Mouse (Mus musculus) forebrain, embryonic 14.5 days (tissue): Measurements from ENCODE around the gene Olfr1414. TPM values are rescaled to one million over a fixed set of nuclear protein-coding genes. Genes with fewer than 3 reads are reported as not detected.
"Not testable (repeated sequence)": the region's sequence is repeated elsewhere in the genome, so short reads cannot be mapped to it uniquely, and the experiment has no call there.

Source experiments
- ATAC-seq: fragments of 200-750 bp; cut with Nextera tagmentation; 2 replicates; pipeline ENCODE4 v1.8.0; 2017; ENCODE audit warnings: mild to moderate bottlenecking, moderate library complexity
- DNase-seq: peaks from one replicate; pipeline ENCODE4 v3.0.0-alpha.2; 2015; ENCODE audit warnings: low spot score
- H3K27ac ChIP-seq: fragments of 300-500 bp; sonication (generic); 2 replicates; pipeline ENCODE4 v1.5.1; 2014; ENCODE audit warnings: low read depth, mild to moderate bottlenecking, control low read depth, low read length, moderate library complexity
- H3K27me3 ChIP-seq: fragments of 300-500 bp; sonication (generic); replicated peaks from 2 replicates; pipeline ENCODE4 v1.6.1; 2014; ENCODE audit warnings: low read length, control low read depth, mixed read lengths; ENCODE audit not compliant: control insufficient read depth, insufficient read depth
- H3K36me3 ChIP-seq: fragments of 300-500 bp; sonication (generic); 2 replicates; pipeline ENCODE4 v1.6.1; 2014; ENCODE audit warnings: low read length, control low read depth; ENCODE audit not compliant: control insufficient read depth, insufficient read depth
- H3K4me1 ChIP-seq: fragments of 300-500 bp; sonication (generic); 2 replicates; pipeline ENCODE4 v1.6.1; 2014; ENCODE audit warnings: antibody characterized with exemption, low read length, control low read depth; ENCODE audit not compliant: control insufficient read depth, insufficient read depth
- H3K4me2 ChIP-seq: fragments of 300-500 bp; sonication (generic); 2 replicates; pipeline ENCODE4 v1.6.1; 2014; ENCODE audit warnings: mild to moderate bottlenecking, control low read depth, low read length
- H3K4me3 ChIP-seq: fragments of 300-500 bp; sonication (generic); 2 replicates; pipeline ENCODE4 v1.5.1; 2014; ENCODE audit warnings: low read depth, low read length, control low read depth
- H3K9ac ChIP-seq: fragments of 300-500 bp; sonication (generic); 2 replicates; pipeline ENCODE4 v1.6.1; 2014; ENCODE audit warnings: mild to moderate bottlenecking, low read length, control low read depth, moderate library complexity
- H3K9me3 ChIP-seq: fragments of 300-500 bp; sonication (generic); replicated peaks from 2 replicates; pipeline ENCODE4 v1.6.1; 2016; ENCODE audit warnings: low read length, control low read depth, mixed read lengths; ENCODE audit not compliant: control insufficient read depth
- WGBS: fragments of 180-500 bp; shearing (Covaris S2); extraction: QIAGEN DNeasy Blood & Tissue Kit; methylation state at CpG from one replicate; pipeline ENCODE4 v1.1.7; 2014; 5-methylcytosine and 5-hydroxymethylcytosine counted together
- polyA plus RNA-seq: library from polyadenylated mRNA; unstranded; fragments of >200 nt; fragmentation: Nextera tagmentation; extraction: Ambion mirVana; gene quantifications from 2 replicates; pipeline ENCODE4 v1.2.1, GENCODE M21; 2014

Olfr1414 gene
- not detected in 2 replicates for polyA plus RNA-seq

DNA sequence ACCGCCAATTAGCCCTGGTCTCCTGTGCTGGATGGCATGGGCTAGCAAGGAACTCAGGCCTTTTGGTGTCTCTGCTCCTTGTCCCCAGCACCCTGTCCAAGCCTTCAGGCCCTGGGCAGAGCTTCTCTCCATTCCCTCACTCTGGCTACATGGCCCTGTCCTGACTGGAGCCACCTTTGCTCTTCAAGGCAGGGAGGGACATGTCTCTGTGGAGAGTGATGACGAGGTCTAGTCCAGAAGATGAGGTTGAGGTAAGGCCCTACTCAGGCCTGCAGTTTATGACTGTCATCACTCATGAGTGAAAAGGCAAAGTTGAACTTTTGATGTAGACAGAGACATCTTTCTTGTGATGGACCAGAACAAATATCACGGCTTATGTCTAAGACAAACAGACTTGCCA lies at the start of gene Olfr1414:
Gene Olfr1414, minus strand, starts transcription at position 101 of the 400 bp plus-strand sequence.
- Histone ChIP-seq H3K27ac (no peak within 1 kb of the TSS), H3K4me1 (no peaks in the 10 kb centered on the region), H3K27me3 (no peaks in the 10 kb centered on the region), H3K4me3 (no peak within 1 kb of the TSS), H3K4me2 (no peak within 1 kb of the TSS), H3K9ac (no peak within 1 kb of the TSS), H3K36me3 (no peaks in the 10 kb centered on the region), H3K9me3 (no peaks in the 10 kb centered on the region)
- no peak for ATAC-seq
- WGBS: 75% methylated on average over 3 of the region's 3 CpGs
- no peak for DNase-seq

DNA sequence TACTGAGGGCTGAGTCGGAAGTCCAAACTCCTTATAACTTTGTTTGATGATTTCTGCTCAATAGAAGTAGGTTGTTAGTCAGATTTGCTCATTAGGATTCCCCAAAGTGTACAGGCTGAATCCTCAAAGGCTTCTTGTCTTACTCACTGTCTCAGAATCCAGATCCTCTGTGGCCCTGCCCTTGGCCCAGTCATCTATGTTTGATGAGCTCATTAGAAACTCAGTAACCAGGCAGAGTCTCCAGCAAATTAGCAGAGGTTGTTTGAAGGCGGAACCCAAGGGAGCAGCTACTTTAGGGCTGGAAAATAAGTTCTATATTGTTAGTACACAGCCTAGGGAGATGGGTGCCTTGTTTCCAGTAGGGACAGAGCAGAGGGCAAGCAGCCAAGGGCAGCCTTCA lies 27.5 kb upstream of the Olfr1414 start:
- H3K9me3 ChIP-seq: no peaks in the 10 kb centered on the region
- no peak overlapping the region for H3K4me2 ChIP-seq
- H3K27me3 ChIP-seq: no peaks in the 10 kb centered on the region
- no peaks in the 10 kb centered on the region for H3K4me1 ChIP-seq
- H3K36me3 ChIP-seq: no peaks in the 10 kb centered on the region
- 72% methylated on average over 2 of the region's 2 CpGs for WGBS
- no peak for ATAC-seq
- H3K9ac ChIP-seq: no peak overlapping the region
- no peak overlapping the region for H3K27ac ChIP-seq
- H3K4me3 ChIP-seq: no peak overlapping the region
- no peak for DNase-seq

DNA sequence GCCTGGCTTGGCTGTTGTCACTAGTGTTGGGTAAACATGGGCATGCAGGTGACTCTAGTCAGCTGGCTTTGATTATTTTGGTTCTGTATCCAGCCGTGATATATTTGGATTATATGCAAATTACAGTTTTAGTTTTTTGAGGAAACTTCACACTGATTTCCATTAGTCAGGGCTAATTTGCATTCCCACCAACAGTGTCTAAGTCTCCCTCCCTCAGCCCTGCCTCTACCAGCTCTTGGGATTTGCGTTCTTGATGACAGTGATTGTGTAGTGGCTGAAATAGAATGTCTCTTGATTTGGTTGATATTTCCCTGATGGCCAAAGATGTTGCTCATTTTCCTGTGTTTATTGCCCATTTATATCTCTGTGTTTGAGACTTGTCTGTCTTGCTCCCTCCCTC lies 20.6 kb upstream of the Olfr1414 start:
- WGBS: 48% methylated on average over 2 of the region's 2 CpGs
- Histone ChIP-seq H3K9ac (no peak overlapping the region), H3K4me1 (no peaks in the 10 kb centered on the region), H3K27me3 (no peaks in the 10 kb centered on the region), H3K36me3 (no peaks in the 10 kb centered on the region), H3K4me3 (no peak overlapping the region), H3K4me2 (no peak overlapping the region), H3K9me3 (no peaks in the 10 kb centered on the region), H3K27ac (no peak overlapping the region)
- no peak for ATAC-seq
- peak; percentile 14 for DNase-seq

GRCm38 (mm10) chr1:92536972-92537371 lies 18.5 kb upstream of the Olfr1414 start:
- no peak overlapping the region for H3K9ac ChIP-seq
- 51% methylated on average over 5 of the region's 5 CpGs for WGBS
- no peak for ATAC-seq
- no peaks in the 10 kb centered on the region for H3K9me3 ChIP-seq
- H3K4me1 ChIP-seq: no peaks in the 10 kb centered on the region
- DNase-seq: no peak
- H3K4me2 ChIP-seq: no peak overlapping the region
- no peak overlapping the region for H3K27ac ChIP-seq
- H3K36me3 ChIP-seq: no peaks in the 10 kb centered on the region
- H3K4me3 ChIP-seq: no peak overlapping the region
- no peaks in the 10 kb centered on the region for H3K27me3 ChIP-seq

- Histone ChIP-seq H3K9me3 (no peaks in the 10 kb centered on the region), H3K27me3 (no peaks in the 10 kb centered on the region), H3K4me1 (no peaks in the 10 kb centered on the region), H3K4me3 (no peak overlapping the region), H3K36me3 (no peaks in the 10 kb centered on the region), H3K9ac (no peak overlapping the region), H3K4me2 (no peak overlapping the region), H3K27ac (no peak overlapping the region)
- WGBS: 87% methylated on average over 3 of the region's 3 CpGs
- no peak for DNase-seq
- ATAC-seq: no peak
Measured at GRCm38 (mm10) chr1:92523764-92524163, 5.3 kb upstream of the Olfr1414 start.

DNA sequence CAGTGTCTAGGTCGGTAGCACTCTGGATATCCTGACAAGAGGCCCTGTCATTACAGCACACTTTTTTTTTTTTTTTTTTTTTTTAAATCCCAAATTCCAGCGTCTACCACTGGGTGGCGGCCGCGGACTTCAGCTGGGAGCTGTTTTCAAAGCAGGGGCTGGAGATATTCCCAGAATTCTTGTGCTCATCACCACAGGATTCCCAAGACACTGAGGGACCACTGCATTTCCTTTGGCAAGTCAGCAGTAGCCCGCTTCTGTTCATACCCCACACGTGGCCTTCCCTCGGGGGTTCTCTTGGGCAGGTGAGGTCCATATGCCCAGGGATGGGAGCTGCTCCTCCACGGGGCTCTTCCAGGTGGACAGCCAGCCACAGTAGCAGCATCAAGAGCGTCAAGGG lies 2.9 kb upstream of the Olfr1414 start:
- Histone ChIP-seq H3K27ac (no peak overlapping the region), H3K4me1 (no peaks in the 10 kb centered on the region), H3K36me3 (no peaks in the 10 kb centered on the region), H3K9ac (no peak overlapping the region), H3K9me3 (no peaks in the 10 kb centered on the region), H3K4me2 (no peak overlapping the region), H3K4me3 (no peak overlapping the region), H3K27me3 (no peaks in the 10 kb centered on the region)
- ATAC-seq: peak; percentile 37; the same call in 1 of the 2 replicates
- peak; percentile 89 for DNase-seq
- 19% methylated on average over 10 of the region's 10 CpGs for WGBS

GRCm38 (mm10) chr1:92519046-92519445 lies 585 bp upstream of the Olfr1414 start:
- no peaks in the 10 kb centered on the region for H3K36me3 ChIP-seq
- H3K9me3 ChIP-seq: no peaks in the 10 kb centered on the region
- DNase-seq (no peak), ATAC-seq (no peak)
- 83% methylated on average over 6 of the region's 6 CpGs for WGBS
- no peak overlapping the region for H3K4me2 ChIP-seq
- no peaks in the 10 kb centered on the region for H3K4me1 ChIP-seq
- no peak overlapping the region for H3K4me3 ChIP-seq
- no peaks in the 10 kb centered on the region for H3K27me3 ChIP-seq
- no peak overlapping the region for H3K27ac ChIP-seq
- H3K9ac ChIP-seq: no peak overlapping the region

- no peak overlapping the region for H3K27ac ChIP-seq
- no peaks in the 10 kb centered on the region for H3K9me3 ChIP-seq
- no peak overlapping the region for H3K9ac ChIP-seq
- DNase-seq (no peak), ATAC-seq (no peak)
- no peaks in the 10 kb centered on the region for H3K36me3 ChIP-seq
- no peak overlapping the region for H3K4me3 ChIP-seq
- no peak overlapping the region for H3K4me2 ChIP-seq
- WGBS: 89% methylated on average over 11 of the region's 11 CpGs
- H3K27me3 ChIP-seq: no peaks in the 10 kb centered on the region
- no peaks in the 10 kb centered on the region for H3K4me1 ChIP-seq
Measured at GRCm38 (mm10) chr1:92515390-92515789, 3.1 kb downstream of the Olfr1414 start.

DNA sequence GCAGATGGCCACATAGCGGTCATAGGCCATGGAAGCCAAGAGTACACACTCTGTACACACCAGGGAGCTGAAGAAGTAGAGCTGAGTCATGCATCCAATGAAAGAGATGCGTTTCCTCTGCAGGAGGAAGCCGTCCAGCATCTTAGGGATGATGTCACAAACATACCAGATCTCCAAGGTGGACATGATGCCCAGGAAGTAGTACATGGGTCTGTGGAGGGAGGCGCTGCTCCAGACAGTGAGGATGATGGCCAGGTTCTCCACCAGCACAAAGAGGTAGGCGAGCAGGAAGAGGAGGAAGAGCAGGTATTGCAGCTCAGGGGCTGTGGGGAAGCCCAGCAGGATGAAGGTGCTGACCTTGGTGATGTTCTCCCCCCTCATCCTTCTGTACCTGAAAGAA lies 6.8 kb downstream of the Olfr1414 start:
- WGBS: 80% methylated on average over 5 of the region's 5 CpGs
- not testable (repeated sequence) for DNase-seq, H3K4me3 ChIP-seq, H3K9me3 ChIP-seq, H3K27me3 ChIP-seq, H3K9ac ChIP-seq, H3K4me2 ChIP-seq, H3K36me3 ChIP-seq, H3K27ac ChIP-seq, H3K4me1 ChIP-seq, ATAC-seq
